Mouse (Mus musculus): ENCODE data around the gene Pkn3. TPM values are rescaled to one million over a fixed set of nuclear protein-coding genes. Genes with fewer than 3 reads are reported as not detected.
A peak's percentile ranks its signal among the peaks of the same experiment; 100 is the strongest.

Gene Pkn3
- polyA plus RNA-seq, 1 experiment from 2014 or later, result 6.3 TPM

DNA sequence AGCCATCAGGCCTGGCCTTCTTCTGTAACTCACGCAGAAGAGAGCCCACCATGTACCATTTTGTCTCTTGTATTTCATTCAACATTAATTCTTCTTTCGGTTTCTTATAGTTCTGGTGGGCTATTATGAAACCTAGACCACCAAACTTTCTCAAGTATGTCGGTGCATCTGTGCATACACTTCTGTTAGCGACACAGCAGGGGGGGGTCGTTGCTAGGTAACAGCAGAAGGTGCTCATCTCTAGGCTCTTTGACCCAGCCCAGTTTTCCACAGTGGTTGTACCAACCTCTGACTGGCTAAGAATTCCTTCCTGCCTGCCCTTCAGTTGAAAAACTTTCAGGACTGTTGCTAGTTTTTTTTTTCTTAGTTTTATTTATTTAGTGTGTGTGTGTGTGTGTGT lies 19.1 kb upstream of the Pkn3 start:
- no peak overlapping the region for H3K9ac ChIP-seq (replicated peaks; ENCODE audit: low read depth, low read length)
- 64% methylated on average over 5 of the region's 5 CpGs for WGBS
- no peaks in the 10 kb centered on the region for H3K36me3 ChIP-seq (ENCODE audit: control insufficient read depth, insufficient read depth, low read length)

DNA sequence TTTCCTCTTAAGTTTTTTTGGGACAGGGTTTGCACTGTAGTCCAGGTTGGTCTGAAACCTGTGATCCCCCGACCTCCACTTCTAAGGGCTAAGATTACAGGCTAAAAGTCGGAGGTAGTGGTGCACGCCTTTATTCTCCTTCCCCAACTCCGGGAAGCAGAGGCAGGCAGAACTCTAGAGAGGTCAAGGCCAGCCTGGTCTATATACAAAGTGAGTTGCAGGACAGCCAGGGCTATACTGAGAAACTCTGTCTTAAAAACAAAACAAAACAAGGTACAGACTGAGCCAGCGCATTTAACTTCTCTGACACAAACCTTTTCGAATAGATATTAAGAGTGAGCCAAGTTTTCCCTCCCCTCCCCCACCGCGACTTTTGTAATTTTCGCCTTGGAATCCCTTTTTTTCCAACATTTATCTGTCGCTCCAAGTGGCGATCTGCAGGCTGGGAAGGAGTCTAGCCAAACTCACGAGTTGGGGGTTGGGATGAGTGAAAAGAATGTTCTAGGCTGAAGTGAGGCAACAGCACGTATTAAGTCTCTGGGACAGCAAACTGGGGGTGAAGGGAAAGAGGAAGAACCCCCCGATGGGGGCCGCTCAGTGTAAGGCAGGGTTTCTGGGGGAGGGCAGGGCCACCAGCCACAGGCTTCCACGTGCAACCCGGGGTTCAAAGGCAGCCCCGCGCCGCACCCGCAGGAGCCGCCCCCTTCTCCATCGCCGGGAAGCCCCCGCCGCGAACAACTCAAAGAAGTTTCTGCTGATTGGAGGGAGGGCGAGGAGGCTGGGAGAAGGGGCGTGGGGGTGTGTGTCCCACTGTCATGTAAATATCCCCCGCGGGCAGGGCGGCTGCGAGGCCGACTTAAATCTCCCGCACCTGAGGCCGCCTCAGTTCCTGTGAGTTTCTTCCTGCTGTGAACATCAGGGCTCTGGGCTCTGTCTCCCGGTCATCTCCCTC lies 16.0 kb upstream of the Pkn3 start:
- H3K27me3 ChIP-seq (ENCODE audit: control insufficient read depth, insufficient read depth, low read length), result no peaks in the 10 kb centered on the region
- peak; percentile 25; the same call in 1 of the 2 replicates for ATAC-seq (ENCODE audit: insufficient number of reproducible peaks, insufficient read depth, low FRiP score, low read depth)
- peak overlapping the region; percentile 77 for H3K9ac ChIP-seq (replicated peaks; ENCODE audit: low read depth, low read length)
- H3K36me3 ChIP-seq (ENCODE audit: control insufficient read depth, insufficient read depth, low read length), result no peaks in the 10 kb centered on the region
- peak overlapping the region; percentile 61 for H3K4me3 ChIP-seq (ENCODE audit: low read depth, low read length)
- H3K4me1 ChIP-seq (ENCODE audit: control insufficient read depth, insufficient read depth, low read length), result peaks cover 24% of the 10 kb centered on the region
- H3K4me2 ChIP-seq (replicated peaks; ENCODE audit: low read depth, low read length), result peak overlapping the region; percentile 64
- H3K27ac ChIP-seq (ENCODE audit: low read length), result peak overlapping the region; percentile 92
- no peaks in the 10 kb centered on the region for H3K9me3 ChIP-seq (ENCODE audit: control insufficient read depth, low read depth, low read length)
- 9% methylated on average over 37 of the region's 37 CpGs for WGBS

More for the DNA sequence above, 19.1 kb upstream of the Pkn3 start:
- Histone ChIP-seq H3K27me3 (ENCODE audit: control insufficient read depth, insufficient read depth, low read length) (no peaks in the 10 kb centered on the region), H3K4me2 (replicated peaks; ENCODE audit: low read depth, low read length) (no peak overlapping the region), H3K4me1 (ENCODE audit: control insufficient read depth, insufficient read depth, low read length) (peaks cover 10% of the 10 kb centered on the region), H3K27ac (ENCODE audit: low read length) (no peak overlapping the region), H3K4me3 (ENCODE audit: low read depth, low read length) (no peak overlapping the region), H3K9me3 (ENCODE audit: control insufficient read depth, low read depth, low read length) (no peaks in the 10 kb centered on the region)
- ATAC-seq (ENCODE audit: insufficient number of reproducible peaks, insufficient read depth, low FRiP score, low read depth), result no peak

DNA sequence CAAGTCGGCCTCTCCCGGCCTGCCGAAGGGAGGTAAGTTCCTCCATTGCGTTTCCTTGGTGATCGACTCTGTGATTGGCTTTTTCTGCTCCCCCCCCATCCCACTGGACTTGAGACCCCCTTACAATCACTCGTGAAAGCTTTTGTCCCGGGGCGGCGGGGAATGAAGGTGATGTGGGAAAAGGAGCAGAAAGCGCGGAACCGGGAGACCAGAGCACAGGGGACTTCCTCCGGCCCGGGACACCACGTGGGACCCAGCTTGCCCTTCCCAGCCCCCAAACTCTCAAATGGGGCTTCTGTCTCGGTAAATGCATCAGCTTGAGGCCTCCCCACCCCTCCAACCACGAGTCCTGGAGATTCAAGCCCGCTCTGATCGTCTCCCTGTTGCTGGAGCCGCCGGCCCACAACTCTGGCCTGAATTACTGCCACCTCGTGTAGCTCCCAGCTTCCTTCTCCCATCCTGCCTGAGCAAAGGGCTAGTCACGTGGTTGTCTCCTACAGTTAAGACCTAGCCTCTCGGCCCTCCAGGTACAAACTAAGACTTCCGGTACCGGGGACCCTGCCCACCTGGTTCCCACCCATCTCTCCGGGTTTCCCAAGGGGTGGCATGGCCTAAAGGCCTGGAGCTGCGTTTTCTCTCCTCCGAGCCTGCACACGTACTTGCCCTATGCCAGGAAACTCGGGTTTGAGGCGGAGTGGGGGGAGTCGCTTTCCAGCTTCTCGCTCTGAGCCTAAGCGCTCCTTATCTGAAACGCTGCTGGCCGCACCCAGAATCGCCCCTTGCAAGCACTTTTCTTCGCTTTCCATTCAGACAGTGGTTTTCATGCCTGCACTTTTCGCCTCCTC lies 15.0 kb upstream of the Pkn3 start:
- Histone ChIP-seq H3K27me3 (ENCODE audit: control insufficient read depth, insufficient read depth, low read length) (no peaks in the 10 kb centered on the region), H3K9me3 (ENCODE audit: control insufficient read depth, low read depth, low read length) (no peaks in the 10 kb centered on the region), H3K4me1 (ENCODE audit: control insufficient read depth, insufficient read depth, low read length) (peaks cover 21% of the 10 kb centered on the region), H3K36me3 (ENCODE audit: control insufficient read depth, insufficient read depth, low read length) (no peaks in the 10 kb centered on the region), H3K9ac (replicated peaks; ENCODE audit: low read depth, low read length) (peak overlapping the region; percentile 77), H3K4me2 (replicated peaks; ENCODE audit: low read depth, low read length) (peak overlapping the region; percentile 64), H3K4me3 (ENCODE audit: low read depth, low read length) (peak overlapping the region; percentile 61), H3K27ac (ENCODE audit: low read length) (peak overlapping the region; percentile 92)
- peak; percentile 51 for ATAC-seq (ENCODE audit: insufficient number of reproducible peaks, insufficient read depth, low FRiP score, low read depth)
- WGBS, result under 1% methylated on average over 40 of the region's 40 CpGs

DNA sequence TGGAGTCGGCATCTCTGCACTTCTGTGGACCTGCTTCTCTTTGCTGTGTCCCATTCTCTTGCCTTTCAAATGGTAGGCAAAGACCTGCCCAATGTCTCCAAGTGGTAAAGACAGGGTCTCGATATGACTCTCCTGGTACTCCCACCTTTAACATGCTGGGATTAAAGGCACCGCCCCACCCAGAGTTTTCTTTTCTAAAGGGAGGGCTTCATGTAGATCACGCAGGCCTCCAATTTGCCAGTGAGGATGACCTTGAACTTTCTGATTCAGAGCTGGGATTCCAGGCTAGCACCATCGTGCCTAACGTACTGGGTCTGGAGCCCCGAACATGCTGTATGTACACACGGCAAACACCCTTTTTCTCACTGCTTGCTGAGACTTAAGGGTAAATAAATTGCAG lies 14.2 kb upstream of the Pkn3 start:
- H3K4me1 ChIP-seq (ENCODE audit: control insufficient read depth, insufficient read depth, low read length), result peaks cover 25% of the 10 kb centered on the region
- 0 out of 2 replicates have a peak, but pooled peaks cover 3% of the 10 kb centered on the region for H3K36me3 ChIP-seq (ENCODE audit: control insufficient read depth, insufficient read depth, low read length)
- H3K4me2 ChIP-seq (replicated peaks; ENCODE audit: low read depth, low read length), result peak overlapping the region; percentile 64
- peak overlapping the region; percentile 61 for H3K4me3 ChIP-seq (ENCODE audit: low read depth, low read length)
- 4% methylated on average over 8 of the region's 8 CpGs for WGBS
- no peak for ATAC-seq (ENCODE audit: insufficient number of reproducible peaks, insufficient read depth, low FRiP score, low read depth)
- H3K9ac ChIP-seq (replicated peaks; ENCODE audit: low read depth, low read length), result peak overlapping the region; percentile 77
- H3K27me3 ChIP-seq (ENCODE audit: control insufficient read depth, insufficient read depth, low read length), result no peaks in the 10 kb centered on the region
- H3K9me3 ChIP-seq (ENCODE audit: control insufficient read depth, low read depth, low read length), result no peaks in the 10 kb centered on the region
- H3K27ac ChIP-seq (ENCODE audit: low read length), result peak overlapping the region; percentile 92

DNA sequence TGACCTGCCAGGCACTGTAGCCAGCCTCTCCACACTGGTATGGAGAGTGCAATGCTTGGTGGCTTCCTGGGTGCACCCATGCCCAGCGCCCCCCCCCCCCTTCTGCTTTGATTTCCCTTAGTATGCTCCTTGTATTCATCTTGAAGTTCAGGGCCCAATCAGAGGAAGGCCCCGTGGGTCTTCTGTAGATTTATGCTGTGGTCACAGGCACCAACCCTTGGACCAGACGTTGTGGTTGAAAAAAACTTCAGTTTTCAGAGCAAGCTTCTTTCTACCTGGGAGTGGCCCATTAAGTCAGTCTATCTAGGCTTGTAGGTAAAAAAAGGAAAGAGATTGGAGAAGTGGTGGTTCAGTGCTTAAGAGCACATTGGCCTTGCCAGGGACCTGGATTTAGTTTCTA lies 13.7 kb upstream of the Pkn3 start:
- Histone ChIP-seq H3K4me3 (ENCODE audit: low read depth, low read length) (peak overlapping the region; percentile 61), H3K9me3 (ENCODE audit: control insufficient read depth, low read depth, low read length) (no peaks in the 10 kb centered on the region), H3K4me1 (ENCODE audit: control insufficient read depth, insufficient read depth, low read length) (peaks cover 25% of the 10 kb centered on the region), H3K9ac (replicated peaks; ENCODE audit: low read depth, low read length) (peak overlapping the region; percentile 77), H3K4me2 (replicated peaks; ENCODE audit: low read depth, low read length) (peak overlapping the region; percentile 64), H3K27ac (ENCODE audit: low read length) (peak overlapping the region; percentile 92; the same call in 1 of the 2 replicates), H3K36me3 (ENCODE audit: control insufficient read depth, insufficient read depth, low read length) (peaks cover 3% of the 10 kb centered on the region; the same call in 1 of the 2 replicates), H3K27me3 (ENCODE audit: control insufficient read depth, insufficient read depth, low read length) (no peaks in the 10 kb centered on the region)
- WGBS, result 8% methylated on average over 3 of the region's 3 CpGs
- ATAC-seq (ENCODE audit: insufficient number of reproducible peaks, insufficient read depth, low FRiP score, low read depth), result no peak

DNA sequence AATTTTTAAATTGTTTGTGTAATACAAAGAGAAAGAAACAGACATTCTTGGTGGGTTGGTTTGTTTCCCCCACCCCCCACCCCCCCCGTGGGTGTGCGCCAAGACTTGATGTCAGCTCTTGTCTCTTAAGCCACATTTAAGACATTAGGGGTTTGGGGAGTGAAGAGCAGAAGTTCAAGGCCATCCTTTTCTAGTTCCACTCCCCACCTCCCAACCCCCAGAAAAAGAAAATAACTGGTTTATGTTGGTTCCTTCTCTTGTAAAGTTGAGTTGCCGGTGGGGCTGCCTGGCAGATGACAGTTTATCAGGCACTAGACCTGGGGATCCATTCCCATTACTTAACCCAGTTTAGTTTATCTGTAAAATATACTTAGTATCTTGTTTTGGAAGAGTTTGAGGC lies 13.2 kb upstream of the Pkn3 start:
- WGBS, result 32% methylated on average over 3 of the region's 3 CpGs
- no peak overlapping the region; the same call in 1 of the 2 replicates for H3K9ac ChIP-seq (replicated peaks; ENCODE audit: low read depth, low read length)
- H3K36me3 ChIP-seq (ENCODE audit: control insufficient read depth, insufficient read depth, low read length), result peaks cover 8% of the 10 kb centered on the region
- H3K4me3 ChIP-seq (ENCODE audit: low read depth, low read length), result peak overlapping the region; percentile 61
- peak overlapping the region; percentile 10; the same call in 1 of the 2 replicates for H3K27ac ChIP-seq (ENCODE audit: low read length)
- no peaks in the 10 kb centered on the region for H3K27me3 ChIP-seq (ENCODE audit: control insufficient read depth, insufficient read depth, low read length)
- H3K9me3 ChIP-seq (ENCODE audit: control insufficient read depth, low read depth, low read length), result no peaks in the 10 kb centered on the region
- H3K4me1 ChIP-seq (ENCODE audit: control insufficient read depth, insufficient read depth, low read length), result peaks cover 25% of the 10 kb centered on the region
- no peak for ATAC-seq (ENCODE audit: insufficient number of reproducible peaks, insufficient read depth, low FRiP score, low read depth)
- H3K4me2 ChIP-seq (replicated peaks; ENCODE audit: low read depth, low read length), result peak overlapping the region; percentile 64

DNA sequence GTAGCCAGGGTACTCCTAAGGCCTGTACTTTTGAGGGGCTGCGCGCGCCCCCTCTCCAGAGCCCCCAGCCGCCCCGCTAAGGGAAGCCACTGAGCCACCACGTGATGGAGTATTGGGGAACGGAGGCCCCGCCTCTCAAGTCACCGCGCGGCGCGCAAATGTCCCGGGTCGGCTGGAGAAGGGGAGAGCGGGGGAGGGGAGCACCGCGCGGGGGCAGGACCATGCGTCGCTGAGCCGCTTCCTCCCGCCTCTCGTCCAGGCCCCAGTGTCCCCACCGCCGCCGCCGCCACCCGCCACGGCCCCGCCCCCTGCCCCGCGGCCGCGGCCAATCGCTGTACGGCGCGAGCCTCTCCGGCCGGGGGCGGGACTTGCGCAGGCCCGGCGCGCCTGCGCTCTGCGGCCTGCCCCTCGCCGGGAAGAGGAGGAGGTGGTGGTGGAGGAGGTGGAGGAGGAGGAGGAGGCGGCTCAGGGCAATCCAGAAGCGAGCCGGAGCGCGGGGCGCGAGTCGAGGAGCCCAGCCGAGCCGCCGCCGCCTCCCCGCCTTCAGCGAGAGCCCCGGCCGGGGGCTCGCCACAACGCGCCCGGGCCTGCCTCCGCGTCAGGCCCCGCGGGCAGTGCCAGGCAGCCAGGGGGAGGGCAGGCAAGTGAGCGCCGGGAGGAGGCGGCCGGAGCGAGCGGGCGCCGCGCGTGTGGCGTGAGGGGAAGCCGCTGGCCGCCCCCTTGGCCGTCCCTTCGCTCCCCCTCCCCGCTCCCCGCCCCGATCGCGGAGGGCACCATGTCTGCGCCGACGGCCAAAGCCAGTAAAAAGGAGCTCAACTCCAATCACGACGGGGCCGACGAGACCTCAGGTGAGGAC lies 11.2 kb upstream of the Pkn3 start:
- peak; percentile 91 for ATAC-seq (ENCODE audit: insufficient number of reproducible peaks, insufficient read depth, low FRiP score, low read depth)
- under 1% methylated on average over 67 of the region's 101 CpGs for WGBS
- peak overlapping the region; percentile 100 for H3K4me3 ChIP-seq (ENCODE audit: low read depth, low read length)

More for the DNA sequence above, 11.2 kb upstream of the Pkn3 start:
- peak overlapping the region; percentile 45 for H3K4me2 ChIP-seq (replicated peaks; ENCODE audit: low read depth, low read length)
- H3K9ac ChIP-seq (replicated peaks; ENCODE audit: low read depth, low read length), result peak overlapping the region; percentile 99
- no peaks in the 10 kb centered on the region for H3K9me3 ChIP-seq (ENCODE audit: control insufficient read depth, low read depth, low read length)
- peaks cover 23% of the 10 kb centered on the region for H3K36me3 ChIP-seq (ENCODE audit: control insufficient read depth, insufficient read depth, low read length)
- H3K27ac ChIP-seq (ENCODE audit: low read length), result peak overlapping the region; percentile 100
- H3K27me3 ChIP-seq (ENCODE audit: control insufficient read depth, insufficient read depth, low read length), result no peaks in the 10 kb centered on the region
- H3K4me1 ChIP-seq (ENCODE audit: control insufficient read depth, insufficient read depth, low read length), result peaks cover 22% of the 10 kb centered on the region

All from stomach, embryonic 14.5 days (tissue).